Mouse (Mus musculus): Measurements from ENCODE around the gene 1110008L16Rik. TPM values are rescaled to one million over a fixed set of nuclear protein-coding genes. Genes with fewer than 3 reads are reported as not detected.
"Not testable (repeated sequence)": the region's sequence is repeated elsewhere in the genome, so short reads cannot be mapped to it uniquely, and the experiment has no call there.

The 1110008L16Rik gene
- 10 to 100 TPM; 12.1 to 12.2 TPM for total RNA-seq (2021)
- long read RNA-seq, experiment 1, transcript 1110008L16Rik-201 (7 exons, 3,122 nt) = major isoform, 9 of 10 reads
- long read RNA-seq, experiment 1, partial matches to known transcripts = 0 of 10 reads
- long read RNA-seq, experiment 1, other reads (novel, unspliced or antisense) = 1 of 10 reads
- long read RNA-seq, experiment 2, transcript 1110008L16Rik-201 (7 exons, 3,122 nt) = major isoform, 14 of 16 reads
- long read RNA-seq, experiment 2, partial matches to known transcripts = 1 of 16 reads
- long read RNA-seq, experiment 2, other reads (novel, unspliced or antisense) = 1 of 16 reads

GRCm38 (mm10) chr12:55299336-55299735 lies at the start of gene 1110008L16Rik:
Gene 1110008L16Rik (plus strand): TSS chr12:55299577.
- no peak for DNase-seq (ENCODE audit: low spot score)

DNA sequence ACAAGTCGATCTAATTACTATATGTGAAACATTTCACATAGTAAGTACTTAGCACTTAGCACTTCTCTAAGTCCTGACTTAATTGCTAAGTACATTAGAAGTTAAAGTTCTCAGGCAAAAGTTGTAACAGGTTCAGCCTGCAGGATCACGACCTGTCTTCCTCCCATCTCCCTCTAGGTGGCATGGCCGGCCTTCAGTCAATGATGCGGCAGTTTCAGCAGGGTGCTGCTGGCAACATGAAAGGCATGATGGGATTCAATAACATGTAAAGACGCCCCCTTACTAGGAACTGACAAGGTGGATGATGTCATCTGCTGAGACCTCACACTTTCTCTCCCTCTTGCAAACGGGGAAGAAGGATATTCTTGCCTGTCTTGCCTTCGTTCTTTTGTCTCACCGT lies 37.4 kb upstream of the 1110008L16Rik start:
- DNase-seq (ENCODE audit: low spot score) = not testable (repeated sequence)

DNA sequence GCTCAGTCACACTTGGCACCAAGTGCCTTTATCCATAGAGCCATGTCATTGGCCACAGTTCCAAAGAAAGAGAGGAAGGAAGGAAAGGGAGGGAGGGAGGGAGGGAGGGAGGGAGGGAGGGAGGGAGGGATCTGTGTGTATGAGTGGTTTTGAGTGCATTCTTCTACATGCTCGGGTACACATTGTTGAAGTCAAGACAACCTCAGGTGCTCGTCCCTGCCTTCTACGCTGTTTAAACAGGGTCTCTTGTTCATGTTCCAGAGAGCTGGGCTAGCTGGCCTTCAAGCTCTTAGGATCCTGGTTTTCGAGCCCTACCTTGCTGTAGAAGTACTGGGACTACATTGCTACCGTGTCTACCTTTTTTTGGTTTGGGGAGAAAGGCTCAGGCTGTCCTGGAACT lies 36.0 kb upstream of the 1110008L16Rik start:
- not testable (repeated sequence) for DNase-seq (ENCODE audit: low spot score)

- no peak for DNase-seq (ENCODE audit: low spot score)
These were observed 27.1 kb upstream of the 1110008L16Rik start for GRCm38 (mm10) chr12:55272243-55272642.

GRCm38 (mm10) chr12:55277583-55277982 lies 21.8 kb upstream of the 1110008L16Rik start:
- not testable (repeated sequence) for DNase-seq (ENCODE audit: low spot score)

- DNase-seq (ENCODE audit: low spot score) = no peak
These were observed 1.3 kb upstream of the 1110008L16Rik start for GRCm38 (mm10) chr12:55298112-55298511.

GRCm38 (mm10) chr12:55300820-55301351 lies 1.5 kb downstream of the 1110008L16Rik start:
- no peak for DNase-seq (ENCODE audit: low spot score)

- DNase-seq (ENCODE audit: low spot score) = no peak
These were observed 2.3 kb downstream of the 1110008L16Rik start for GRCm38 (mm10) chr12:55301472-55302300.

DNA sequence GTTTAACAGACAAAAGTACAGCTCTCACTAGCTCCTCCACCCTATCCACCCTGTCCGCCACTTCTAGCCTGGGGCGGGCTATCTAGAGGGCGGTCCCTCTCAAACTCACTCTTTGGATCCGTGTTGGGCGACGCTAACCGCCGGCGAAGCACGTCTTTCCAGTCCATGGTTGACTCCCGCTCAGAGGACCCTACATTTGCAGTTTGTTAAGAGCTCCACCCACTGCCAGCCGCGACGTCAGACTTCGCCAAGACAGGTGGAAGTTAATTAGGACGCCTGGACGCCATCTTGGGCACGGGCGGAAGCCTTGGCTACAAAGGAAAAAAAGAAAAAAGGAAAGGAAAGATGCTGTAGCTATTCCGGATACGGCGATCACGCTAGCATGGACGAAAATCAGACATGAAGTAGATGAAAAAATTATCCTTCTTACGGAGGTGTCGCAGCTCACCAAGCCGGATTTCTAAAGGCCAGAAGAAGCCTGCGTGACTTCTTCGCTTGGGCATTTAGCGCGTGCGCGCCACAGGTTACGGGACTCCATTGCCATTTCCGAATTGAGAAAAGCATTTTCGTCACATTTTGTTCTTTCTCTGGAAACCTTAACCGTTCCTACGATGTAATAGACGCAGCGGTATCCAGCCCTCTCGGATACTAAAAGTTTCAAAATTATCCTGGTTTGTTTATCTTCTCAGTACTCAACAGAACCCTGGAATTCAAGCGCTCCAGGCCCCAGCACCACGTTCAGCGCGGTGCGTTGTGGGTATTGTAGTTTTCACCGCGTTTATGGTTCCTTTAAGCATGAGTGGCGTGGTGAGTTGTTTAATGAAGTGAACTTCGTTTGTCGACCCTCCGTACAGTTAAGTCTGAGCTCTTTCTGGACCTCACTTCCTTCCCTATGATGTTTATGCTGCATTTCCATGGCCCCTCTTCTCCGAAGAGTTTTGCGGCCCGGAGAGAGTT lies 3.4 kb downstream of the 1110008L16Rik start, which contains the start of gene Ppp2r3c:
Gene Ppp2r3c, minus strand, starts transcription at position 514 of the 957 bp plus-strand sequence.
- DNase-seq (ENCODE audit: low spot score) = peak; percentile 91

DNA sequence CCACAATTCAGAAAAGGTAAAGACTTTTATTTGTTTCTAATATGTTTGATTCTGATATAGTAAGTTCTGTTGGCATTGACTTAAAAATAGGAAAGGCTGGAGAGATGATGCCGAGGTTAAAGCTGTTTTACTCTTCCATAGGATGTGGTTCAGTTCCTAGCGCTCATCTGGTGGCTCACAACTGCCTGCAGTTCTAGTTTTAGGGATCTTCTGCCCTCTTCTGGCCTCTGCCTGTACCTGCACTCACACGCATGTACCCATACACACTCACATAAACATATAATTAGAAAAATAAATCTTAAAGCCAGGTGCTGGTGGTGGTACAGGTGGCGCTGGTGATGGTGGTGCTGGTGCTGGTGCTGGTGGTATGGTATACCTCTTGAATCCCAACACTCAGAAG lies 7.0 kb downstream of the 1110008L16Rik start:
- no peak for DNase-seq (ENCODE audit: low spot score)

GRCm38 (mm10) chr12:55307566-55307965 lies 8.2 kb downstream of the 1110008L16Rik start:
- DNase-seq (ENCODE audit: low spot score) = no peak

DNA sequence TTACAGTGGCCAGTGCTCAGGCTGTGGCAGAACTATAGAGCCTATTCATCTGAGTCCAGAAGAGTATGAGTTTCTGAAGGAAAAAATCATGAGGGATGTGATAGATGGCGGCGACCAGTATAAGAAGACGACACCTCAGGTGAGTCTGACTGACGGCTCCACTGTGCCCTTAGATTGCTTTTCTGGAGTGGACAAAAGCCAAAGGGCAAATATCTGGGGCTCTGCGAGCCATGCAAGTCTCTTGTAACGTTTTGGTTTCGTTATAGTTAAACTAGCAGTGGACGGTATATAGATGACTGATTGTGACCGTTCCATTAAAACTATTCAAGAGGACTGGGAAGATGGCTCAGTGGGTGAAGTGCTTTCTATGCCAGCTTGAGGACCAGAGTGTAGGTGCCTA lies 9.4 kb downstream of the 1110008L16Rik start:
- no peak for DNase-seq (ENCODE audit: low spot score)

GRCm38 (mm10) chr12:55309501-55309900 lies 10.1 kb downstream of the 1110008L16Rik start:
- DNase-seq (ENCODE audit: low spot score) = no peak

DNA sequence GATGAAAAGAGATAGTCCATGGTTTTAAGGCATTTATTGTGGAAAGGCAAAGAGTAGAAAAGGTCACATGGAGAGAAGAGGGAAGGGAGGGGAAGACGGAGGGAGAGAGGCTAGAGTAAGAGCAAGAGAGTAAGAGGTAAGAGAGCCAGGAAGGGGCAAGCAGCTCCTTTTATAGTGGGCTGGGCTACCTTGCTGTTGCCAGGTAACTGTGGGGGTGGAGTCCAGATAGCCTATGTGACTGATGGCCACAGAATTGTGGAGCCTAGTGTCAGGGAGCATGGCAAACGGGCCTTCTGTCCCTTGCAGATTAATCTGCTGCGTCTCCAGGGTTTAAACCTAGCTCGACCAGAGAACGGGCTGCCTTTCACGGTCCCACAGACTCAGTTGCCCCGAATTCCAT lies 12.5 kb downstream of the 1110008L16Rik start:
- DNase-seq (ENCODE audit: low spot score) = no peak

DNA sequence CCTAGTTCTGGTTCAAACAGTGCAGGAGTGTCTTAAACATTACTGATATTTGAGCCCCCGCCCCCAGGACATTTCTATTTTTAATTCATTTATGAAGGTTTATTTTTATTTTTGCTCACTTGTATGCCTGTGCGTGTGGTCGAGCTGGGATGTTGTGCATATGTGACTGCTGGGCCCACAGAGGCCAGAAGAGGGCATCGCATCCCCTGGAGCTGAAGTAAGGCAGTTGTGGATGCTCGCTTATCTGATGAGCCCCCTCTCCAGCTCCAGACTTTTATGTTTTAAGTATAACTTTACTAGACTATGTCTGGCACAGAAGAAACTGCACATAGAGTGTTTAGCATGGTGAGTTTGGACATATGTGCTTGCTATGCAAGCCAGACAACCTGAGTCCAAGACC lies 14.5 kb downstream of the 1110008L16Rik start:
- DNase-seq (ENCODE audit: low spot score) = no peak

GRCm38 (mm10) chr12:55315192-55315591 lies 15.8 kb downstream of the 1110008L16Rik start:
- DNase-seq (ENCODE audit: low spot score) = peak; percentile 77

DNA sequence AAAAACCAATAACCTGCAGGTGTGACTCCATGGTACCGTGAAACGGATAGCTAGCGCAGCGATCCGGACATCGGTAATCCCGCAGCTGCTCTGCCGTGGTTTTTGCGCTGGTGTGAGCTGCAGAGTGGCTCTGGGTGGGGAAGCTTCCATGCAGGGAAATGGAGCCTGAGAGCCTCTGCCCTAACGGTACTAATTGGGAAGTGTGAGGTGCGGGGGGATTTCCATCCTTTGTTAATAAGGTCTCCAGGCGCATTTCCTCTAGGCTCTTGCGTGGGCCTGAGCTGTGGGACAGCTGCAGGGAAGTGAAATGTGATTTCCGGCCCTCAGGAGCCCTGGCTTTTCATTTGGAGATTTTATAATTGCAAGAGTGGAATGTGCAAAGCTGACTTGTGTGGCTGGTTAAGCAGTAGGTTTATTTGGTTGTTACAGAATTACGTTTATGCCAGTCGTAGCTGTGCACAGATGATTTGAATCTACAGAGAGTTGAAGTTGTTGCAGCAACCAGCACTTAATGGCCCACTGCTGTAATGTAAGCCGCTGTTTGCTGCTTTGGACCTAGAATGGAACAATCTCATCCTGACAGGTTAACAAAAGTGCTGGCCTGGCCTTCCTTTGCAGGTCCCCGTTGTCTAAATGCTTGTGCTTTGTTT lies 22.4 kb downstream of the 1110008L16Rik start:
- no peak for DNase-seq (ENCODE audit: low spot score)

DNA sequence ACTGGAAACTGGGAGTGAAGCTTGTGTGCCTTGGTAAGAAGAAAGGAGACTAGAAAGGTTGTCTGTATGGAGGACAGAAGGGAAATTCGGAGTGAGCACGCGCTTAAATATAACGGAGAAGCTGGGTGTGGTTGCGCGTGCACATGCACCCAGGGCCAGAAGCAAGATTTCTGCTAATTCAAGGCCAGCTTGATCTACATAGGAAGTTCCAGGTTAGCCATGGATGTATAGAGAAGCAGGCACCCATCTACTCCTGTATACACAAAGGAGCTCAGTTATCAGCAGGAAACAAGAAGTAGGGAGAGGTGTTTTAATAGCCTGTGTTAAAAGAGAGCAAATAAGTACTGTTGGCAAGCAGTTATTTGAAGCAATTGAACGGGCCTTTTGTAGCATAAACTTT lies 26.3 kb downstream of the 1110008L16Rik start:
- DNase-seq (ENCODE audit: low spot score) = no peak

DNA sequence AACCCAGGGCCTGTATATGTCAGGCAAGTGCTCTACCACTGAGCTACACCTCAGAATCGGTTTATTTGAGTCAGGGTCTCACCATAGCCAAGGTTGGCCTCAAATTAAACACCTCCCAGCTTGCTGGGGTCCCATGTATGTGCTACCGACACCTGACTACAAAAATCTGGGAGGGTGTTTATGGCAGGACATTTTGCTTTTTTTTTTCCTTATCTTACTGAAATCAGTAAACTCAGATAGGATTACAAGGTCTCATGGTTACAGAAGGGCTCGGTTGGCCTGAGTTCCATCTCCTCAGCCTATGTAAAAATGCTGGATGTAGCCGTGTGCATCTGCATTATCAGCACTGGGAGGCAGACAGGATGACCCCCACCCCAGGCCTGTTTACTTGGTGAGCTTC lies 29.4 kb downstream of the 1110008L16Rik start:
- DNase-seq (ENCODE audit: low spot score) = no peak

DNA sequence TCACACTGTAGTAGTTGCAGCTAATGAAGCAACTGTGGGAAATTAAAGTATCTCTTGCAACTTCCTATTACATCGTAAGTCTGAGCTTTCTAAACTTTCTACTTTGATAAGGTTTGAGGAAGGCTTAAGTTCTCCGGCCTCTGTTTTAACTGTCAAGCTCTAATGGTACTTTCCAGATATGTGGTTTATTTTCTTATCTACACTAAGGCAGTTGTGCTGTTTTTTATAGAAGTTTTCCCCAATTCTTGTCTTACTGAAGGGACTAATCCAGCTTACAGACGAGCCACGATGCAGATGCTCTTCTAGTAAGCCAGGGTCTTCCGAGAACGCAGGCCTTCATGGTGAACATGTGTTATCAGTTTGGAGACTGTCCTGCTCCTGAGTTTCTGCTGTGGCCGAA lies 30.0 kb downstream of the 1110008L16Rik start:
- DNase-seq (ENCODE audit: low spot score) = no peak

DNA sequence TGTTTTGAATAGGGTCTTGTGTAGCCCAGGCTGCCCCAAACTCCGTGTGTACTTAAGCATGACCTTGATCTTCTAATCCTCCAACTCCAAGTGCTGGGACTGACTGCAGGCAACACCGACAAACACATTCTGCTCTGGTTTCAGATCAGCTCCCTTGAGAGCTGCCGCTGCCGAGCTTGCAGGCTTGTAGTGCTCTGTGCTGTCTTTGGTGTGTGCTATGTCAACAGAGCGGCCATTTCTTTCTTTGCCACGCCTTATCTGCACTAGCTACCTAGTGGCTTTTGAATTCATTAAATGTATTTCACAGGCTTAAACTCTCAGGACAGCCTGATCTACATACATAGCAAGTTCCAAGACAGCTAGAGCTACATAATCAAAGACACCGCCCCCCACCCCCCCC lies 34.3 kb downstream of the 1110008L16Rik start:
- DNase-seq (ENCODE audit: low spot score) = no peak

Data from gastrocnemius, adult 18-20 months (tissue).